Mouse (Mus musculus): ENCODE results near the gene Mcu. TPM values are rescaled to one million over a fixed set of nuclear protein-coding genes. Genes with fewer than 3 reads are reported as not detected.
A peak's percentile ranks its signal among the peaks of the same experiment; 100 is the strongest.

Gene Mcu
- total RNA-seq, 2 experiments from 2014 or later: 16.7 to 26.3 TPM

GRCm38 (mm10) chr10:59440177-59440576, 176.3 kb downstream of the Mcu start:
- no peak for ATAC-seq (ENCODE audit: poor library complexity, severe bottlenecking)

GRCm38 (mm10) chr10:59439508-59439931, 177.0 kb downstream of the Mcu start:
- ATAC-seq (ENCODE audit: poor library complexity, severe bottlenecking): no peak

GRCm38 (mm10) chr10:59438651-59439050, 177.8 kb downstream of the Mcu start:
- no peak for ATAC-seq (ENCODE audit: poor library complexity, severe bottlenecking)

- ATAC-seq (ENCODE audit: poor library complexity, severe bottlenecking): no peak
These were observed 180.7 kb downstream of the Mcu start for GRCm38 (mm10) chr10:59435746-59436145.

GRCm38 (mm10) chr10:59430701-59431218, 185.7 kb downstream of the Mcu start:
- peak; percentile 92 for ATAC-seq (ENCODE audit: poor library complexity, severe bottlenecking)

- ATAC-seq (ENCODE audit: poor library complexity, severe bottlenecking): no peak
These were observed 186.9 kb downstream of the Mcu start for GRCm38 (mm10) chr10:59429448-59430135.

GRCm38 (mm10) chr10:59426371-59426770, 190.1 kb downstream of the Mcu start:
- ATAC-seq (ENCODE audit: poor library complexity, severe bottlenecking): no peak

- ATAC-seq (ENCODE audit: poor library complexity, severe bottlenecking): no peak
These were observed 191.1 kb downstream of the Mcu start for GRCm38 (mm10) chr10:59425369-59425768.

- ATAC-seq (ENCODE audit: poor library complexity, severe bottlenecking): no peak
These were observed 192.0 kb downstream of the Mcu start for GRCm38 (mm10) chr10:59424453-59424852.

- ATAC-seq (ENCODE audit: poor library complexity, severe bottlenecking): peak; percentile 62
These were observed 197.0 kb downstream of the Mcu start for GRCm38 (mm10) chr10:59419516-59419915.

GRCm38 (mm10) chr10:59416623-59417022, 199.9 kb downstream of the Mcu start:
- no peak for ATAC-seq (ENCODE audit: poor library complexity, severe bottlenecking)

- no peak for ATAC-seq (ENCODE audit: poor library complexity, severe bottlenecking)
These were observed 202.8 kb downstream of the Mcu start for GRCm38 (mm10) chr10:59413711-59414110.

- ATAC-seq (ENCODE audit: poor library complexity, severe bottlenecking): no peak
These were observed 206.2 kb downstream of the Mcu start for GRCm38 (mm10) chr10:59410264-59410663.

- ATAC-seq (ENCODE audit: poor library complexity, severe bottlenecking): no peak
These were observed 208.0 kb downstream of the Mcu start for GRCm38 (mm10) chr10:59408499-59408898.

- no peak for ATAC-seq (ENCODE audit: poor library complexity, severe bottlenecking)
These were observed 212.7 kb downstream of the Mcu start for GRCm38 (mm10) chr10:59403793-59404149.

- no peak for ATAC-seq (ENCODE audit: poor library complexity, severe bottlenecking)
These were observed 213.3 kb downstream of the Mcu start, which contains the start of gene Pla2g12b for GRCm38 (mm10) chr10:59402899-59403792. TSS of gene Pla2g12b (plus strand) at chr10:59403660.

Other genes with a start within 250 kb of the Mcu start
- gene Gm10273, start 221.1 kb downstream of the Mcu start, total RNA-seq (2015): 33.3 and 39.3 TPM in 2 replicates
- gene Gm10273, start 221.1 kb downstream of the Mcu start, total RNA-seq (2017): 25.7 and 55.3 TPM in 2 replicates
- not detected in 2 replicates for gene Pla2g12b, start 213.0 kb downstream of the Mcu start, total RNA-seq (2015)
- not detected in 2 replicates for gene Pla2g12b, start 213.0 kb downstream of the Mcu start, total RNA-seq (2017)
- 0.50 and 1.2 TPM in 2 replicates for gene Oit3, start 174.9 kb downstream of the Mcu start, total RNA-seq (2015)
- gene Oit3, start 174.9 kb downstream of the Mcu start, total RNA-seq (2017): 0.66 and 7.1 TPM in 2 replicates
- not detected in 2 replicates for gene Gm10322, start 629 bp downstream of the Mcu start, total RNA-seq (2015)
- gene Gm10322, start 629 bp downstream of the Mcu start, total RNA-seq (2017): not detected in 2 replicates
- gene Micu1, start 85.8 kb upstream of the Mcu start, total RNA-seq (2015): 29.7 and 34.2 TPM in 2 replicates
- 42.2 and 58.8 TPM in 2 replicates for gene Micu1, start 85.8 kb upstream of the Mcu start, total RNA-seq (2017)

All from megakaryocyte, adult 5-6 weeks (primary cell).